Mouse (Mus musculus) kidney, adult 18-20 months (tissue): Measurements from ENCODE around the gene Rhbdf2.

Source experiments
- DNase-seq: peaks from one replicate; pipeline ENCODE4 v3.0.0; 2021

Gene Rhbdf2

GRCm38 (mm10) chr11:116548780-116549179 lies 78.0 kb downstream of the Rhbdf2 start:
- DNase-seq = no peak
